Mouse (Mus musculus) kidney, adult 2 months (tissue): ENCODE results near the gene Spred2.

Source experiments
- CTCF ChIP-seq: fragments of 200-500 bp; conservative IDR thresholded peaks from 2 replicates; pipeline ENCODE4 v1.5.1; 2011; ENCODE audit warnings: low read depth, mild to moderate bottlenecking, control low read depth, low read length, moderate library complexity, mixed read lengths; ENCODE audit not compliant: insufficient read depth, insufficient read length
- POLR2A ChIP-seq: fragments of 200-500 bp; IDR thresholded peaks from one replicate; pipeline ENCODE4 v1.6.1; 2011; ENCODE audit warnings: low read depth, low read length, control low read depth

DNA sequence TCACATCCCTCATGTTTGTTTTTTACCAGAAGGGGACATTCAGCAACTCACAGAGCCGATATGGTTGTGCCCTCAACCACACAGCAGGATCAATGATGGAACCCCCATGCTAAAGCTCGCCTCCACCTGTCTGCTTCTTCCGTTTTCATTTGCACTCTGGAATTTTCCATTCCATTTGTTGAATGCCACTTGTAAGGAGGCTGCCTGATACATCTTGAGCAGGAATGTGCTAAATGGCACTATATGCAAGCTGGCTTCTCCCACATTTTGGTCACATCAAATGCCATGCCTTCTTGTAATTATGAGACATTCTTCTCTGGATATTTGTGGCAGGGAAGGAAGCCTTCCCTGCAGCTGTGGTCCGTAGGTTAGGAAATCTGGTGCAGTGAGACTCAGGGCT lies 117.9 kb downstream of the Spred2 start:
- TF ChIP-seq CTCF, result no peak
- no peak for TF ChIP-seq POLR2A
